18 mouse cellular contexts compared by ENCODE assay signal in genomic region chr7:131187047-131187446, GRCm38 (mm10). TPM values are rescaled to one million over a fixed set of nuclear protein-coding genes. Genes with fewer than 3 reads are reported as not detected.
A peak's percentile ranks its signal among the peaks of the same experiment; 100 is the strongest.
DNase-seq lines count a peak whose midpoint lies in the region; ATAC-seq and TF ChIP-seq lines count a peak whose summit lies in the region.
"Had no signal": no experiment of that assay in that cellular context is flagged by ENCODE, and none has a peak within 500 bp of the region (broad histone marks: within the 10 kb centered on the region; RNA-seq: fewer than 3 reads in every experiment).

No protein-coding gene starts in this region.

- peak; percentile 19 for DNase-seq in layer of hippocampus, adult 11-12 months (ENCODE audit: low spot score)
- no peak for DNase-seq in layer of hippocampus, postnatal 25 days (ENCODE audit: extremely low spot score in 1 of 2, low spot score in 1 of 2)
- DNase-seq in brain, adult 2 months (ENCODE audit: low read depth, low spot score) = peak; percentile 83
- peak; percentile 50 to 76 for DNase-seq in left cerebral cortex, adult 18-20 months (ENCODE audit: low spot score in 2 of 2)
- peak; percentile 17 to 52 for DNase-seq in lung, postnatal 4 days
- no peak for DNase-seq in gastrocnemius, postnatal 36 days
- DNase-seq in thymus, adult 2 months = no peak
- DNase-seq: adrenal gland, postnatal 25 days; cerebellum, adult 11 months; kidney, adult 9 months; thymus, postnatal 14 days had no signal

- no peak overlapping the region for H3K27ac ChIP-seq in thymus, adult 2 months (ENCODE audit: control insufficient read depth, insufficient read depth, low read length)
- H3K27ac ChIP-seq: heart, embryonic 15.5 days; hindbrain, embryonic 15.5 days; limb, embryonic 12.5 days; lung, embryonic 15.5 days had no signal

- TF ChIP-seq CTCF in thymus, adult 2 months (IDR thresholded peaks at IDR 0.05; ENCODE audit: borderline replicate concordance, control insufficient read depth, extremely low read depth, insufficient read depth, low read length, poor library complexity) = no peak

- no peaks in the 10 kb centered on the region for H3K36me3 ChIP-seq in thymus, adult 2 months (ENCODE audit: control insufficient read depth, insufficient read depth, low read length)
- H3K36me3 ChIP-seq: heart, embryonic 15.5 days; hindbrain, embryonic 15.5 days; limb, embryonic 12.5 days; lung, embryonic 15.5 days had no signal

- intact Hi-C loops in gastrocnemius, postnatal 36 days (cut with DNase I) = no loop called here

- no peak overlapping the region for H3K4me3 ChIP-seq in thymus, adult 2 months (ENCODE audit: control insufficient read depth, insufficient read depth, low read length)
- H3K4me3 ChIP-seq: heart, embryonic 15.5 days; hindbrain, embryonic 15.5 days; limb, embryonic 12.5 days; lung, embryonic 15.5 days had no signal

- WGBS in thymus, adult 2 months = 67% methylated on average over 8 of the region's 8 CpGs

- no peaks in the 10 kb centered on the region for H3K27me3 ChIP-seq in thymus, adult 2 months (ENCODE audit: control insufficient read depth, insufficient read depth, low read length)
- H3K27me3 ChIP-seq: heart, embryonic 15.5 days; hindbrain, embryonic 15.5 days; limb, embryonic 12.5 days; lung, embryonic 15.5 days had no signal

- no peak for ATAC-seq in granulocyte monocyte progenitor cell, adult 5-6 weeks (replicated peaks; ENCODE audit: poor library complexity, severe bottlenecking)

- TF ChIP-seq POLR2A in thymus, adult 2 months (IDR thresholded peaks at IDR 0.05; ENCODE audit: control insufficient read depth, extremely low read depth, insufficient read depth, low read length, poor library complexity) = no peak

- no peaks in the 10 kb centered on the region; the same call in 1 of the 2 replicates for H3K4me1 ChIP-seq in thymus, adult 2 months (replicated peaks; ENCODE audit: control insufficient read depth, insufficient read depth, low read length)
- H3K4me1 ChIP-seq: heart, embryonic 15.5 days; hindbrain, embryonic 15.5 days; limb, embryonic 12.5 days; lung, embryonic 15.5 days had no signal

RNA-seq across cellular contexts. Expression of gene 5430419D17Rik, which starts 12.8 kb away (rescaled TPM):
- not detected for total RNA-seq in layer of hippocampus, postnatal 25 days (2021)
- not detected for total RNA-seq in left cerebral cortex, adult 18-20 months (2021)
- not detected in 2 replicates for total RNA-seq in granulocyte monocyte progenitor cell, adult 5-6 weeks (2014; fragmentation: Nextera tagmentation)
- total RNA-seq in granulocyte monocyte progenitor cell, adult 5-6 weeks (2017) = not detected in 2 replicates
- not detected for total RNA-seq in gastrocnemius, postnatal 36 days (2021)
- polyA plus RNA-seq in thymus, adult 2 months (2012; rRNA removed) = 0.26 TPM in 2 replicates
- total RNA-seq: adrenal gland, postnatal 25 days; gastrocnemius, adult 8-10 months; monocyte, adult 5-6 weeks had no signal
- polyA plus RNA-seq: hindbrain, embryonic 15.5 days; limb, embryonic 12.5 days; lung, embryonic 15.5 days had no signal

RNA-seq across cellular contexts. Expression of gene 4933402N03Rik, which starts 40.9 kb away (rescaled TPM):
- total RNA-seq in layer of hippocampus, postnatal 25 days (2021) = not detected
- total RNA-seq in left cerebral cortex, adult 18-20 months (2021) = not detected
- total RNA-seq in granulocyte monocyte progenitor cell, adult 5-6 weeks (2014; fragmentation: Nextera tagmentation) = not detected in 2 replicates
- total RNA-seq in granulocyte monocyte progenitor cell, adult 5-6 weeks (2017) = not detected in 2 replicates
- not detected for total RNA-seq in gastrocnemius, postnatal 36 days (2021)
- polyA plus RNA-seq in thymus, adult 2 months (2012; rRNA removed) = not detected in 2 replicates
- total RNA-seq: adrenal gland, postnatal 25 days; gastrocnemius, adult 8-10 months; monocyte, adult 5-6 weeks had no signal
- polyA plus RNA-seq: heart, embryonic 15.5 days; hindbrain, embryonic 15.5 days; limb, embryonic 12.5 days; lung, embryonic 15.5 days had no signal

Comparison
In these comparisons a context has a peak if more than half of its experiments do, and no peak if none do; other contexts are left out.
1. DNase-seq: peak in layer of hippocampus, adult 11-12 months (single experiment), brain, adult 2 months (single experiment), left cerebral cortex, adult 18-20 months (2 of 2) and lung, postnatal 4 days (2 of 2); none in layer of hippocampus, postnatal 25 days (0 of 2), gastrocnemius, postnatal 36 days (0 of 2) and thymus, adult 2 months (single experiment).